Mouse (Mus musculus): Measurements from ENCODE around the gene Glyat. TPM values are rescaled to one million over a fixed set of nuclear protein-coding genes. Genes with fewer than 3 reads are reported as not detected.
A peak's percentile ranks its signal among the peaks of the same experiment; 100 is the strongest.

The Glyat gene
- polyA plus RNA-seq, 1 experiment from 2014 or later = 6.0 TPM

GRCm38 (mm10) chr19:12597073-12597405 lies 36.1 kb upstream of the Glyat start:
- Histone ChIP-seq H3K9ac (replicated peaks) (peak overlapping the region; percentile 70; the same call in 1 of the 2 replicates), H3K4me3 (ENCODE audit: low read depth, low read length) (peak overlapping the region; percentile 53), H3K27me3 (ENCODE audit: insufficient read depth, low read length) (no peaks in the 10 kb centered on the region), H3K27ac (ENCODE audit: low read depth) (0 out of 2 replicates have a peak overlapping the region, but pooled peaks have one; percentile 77), H3K36me3 (replicated peaks; ENCODE audit: insufficient read depth, low read length) (no peaks in the 10 kb centered on the region), H3K4me2 (ENCODE audit: low read depth, low read length) (peak overlapping the region; percentile 94), H3K4me1 (ENCODE audit: insufficient read depth) (peaks cover 6% of the 10 kb centered on the region; the same call in 1 of the 2 replicates), H3K9me3 (ENCODE audit: low read length) (no peaks in the 10 kb centered on the region)
- no peak for DNase-seq
- TF ChIP-seq EP300 (IDR thresholded peaks at IDR 0.05; ENCODE audit: low read depth) (no peak), CTCF (IDR thresholded peaks at IDR 0.05; ENCODE audit: low read depth) (no peak)
- WGBS (ENCODE audit: insufficient replicate concordance) = 52% methylated on average over 3 of the region's 3 CpGs
- ATAC-seq = no peak

GRCm38 (mm10) chr19:12598674-12599073 lies 34.4 kb upstream of the Glyat start:
- TF ChIP-seq EP300 (IDR thresholded peaks at IDR 0.05; ENCODE audit: low read depth) (no peak), CTCF (IDR thresholded peaks at IDR 0.05; ENCODE audit: low read depth) (no peak)
- Histone ChIP-seq H3K9ac (replicated peaks) (no peak overlapping the region; the same call in 1 of the 2 replicates), H3K36me3 (replicated peaks; ENCODE audit: insufficient read depth, low read length) (no peaks in the 10 kb centered on the region), H3K4me2 (ENCODE audit: low read depth, low read length) (peak overlapping the region; percentile 38), H3K27me3 (ENCODE audit: insufficient read depth, low read length) (no peaks in the 10 kb centered on the region), H3K4me3 (ENCODE audit: low read depth, low read length) (no peak overlapping the region), H3K9me3 (ENCODE audit: low read length) (no peaks in the 10 kb centered on the region), H3K4me1 (ENCODE audit: insufficient read depth) (peaks cover 6% of the 10 kb centered on the region; the same call in 1 of the 2 replicates), H3K27ac (ENCODE audit: low read depth) (peak overlapping the region; percentile 62; the same call in 1 of the 2 replicates)
- 44% methylated on average over 3 of the region's 3 CpGs for WGBS (ENCODE audit: insufficient replicate concordance)
- no peak for DNase-seq
- ATAC-seq = no peak

- WGBS (ENCODE audit: insufficient replicate concordance) = 41% methylated on average over 1 of the region's 1 CpGs
- Histone ChIP-seq H3K4me3 (ENCODE audit: low read depth, low read length) (peak within 1 kb of the TSS; percentile 28), H3K36me3 (replicated peaks; ENCODE audit: insufficient read depth, low read length) (no peaks in the 10 kb centered on the region), H3K27ac (ENCODE audit: low read depth) (peak within 1 kb of the TSS; percentile 86), H3K9ac (replicated peaks) (peak within 1 kb of the TSS; percentile 41), H3K4me2 (ENCODE audit: low read depth, low read length) (peak within 1 kb of the TSS; percentile 48), H3K27me3 (ENCODE audit: insufficient read depth, low read length) (no peaks in the 10 kb centered on the region), H3K9me3 (ENCODE audit: low read length) (no peaks in the 10 kb centered on the region), H3K4me1 (ENCODE audit: insufficient read depth) (peaks cover 6% of the 10 kb centered on the region; the same call in 1 of the 2 replicates)
- ATAC-seq = peak; percentile 28
- TF ChIP-seq EP300 (IDR thresholded peaks at IDR 0.05; ENCODE audit: low read depth) = no peak
- TF ChIP-seq CTCF (IDR thresholded peaks at IDR 0.05; ENCODE audit: low read depth) = no peak
- DNase-seq = peak; percentile 38
Observed at GRCm38 (mm10) chr19:12599674-12600073, 33.4 kb upstream of the Glyat start, which contains the start of gene Gm4952. Gene Gm4952 (plus strand): TSS chr19:12599974.

GRCm38 (mm10) chr19:12600684-12601480 lies 32.2 kb upstream of the Glyat start:
- peak; percentile 89 for ATAC-seq

GRCm38 (mm10) chr19:12608336-12608735 lies 24.8 kb upstream of the Glyat start:
- H3K9ac ChIP-seq (replicated peaks) = no peak overlapping the region
- no peak overlapping the region for H3K4me3 ChIP-seq (ENCODE audit: low read depth, low read length)
- H3K4me2 ChIP-seq (ENCODE audit: low read depth, low read length) = no peak overlapping the region
- H3K27ac ChIP-seq (ENCODE audit: low read depth) = peak overlapping the region; percentile 67
- H3K9me3 ChIP-seq (ENCODE audit: low read length) = no peaks in the 10 kb centered on the region
- no peaks in the 10 kb centered on the region for H3K27me3 ChIP-seq (ENCODE audit: insufficient read depth, low read length)
- H3K4me1 ChIP-seq (ENCODE audit: insufficient read depth) = no peaks in the 10 kb centered on the region
- ATAC-seq (peak; percentile 83), DNase-seq (no peak)
- H3K36me3 ChIP-seq (replicated peaks; ENCODE audit: insufficient read depth, low read length) = no peaks in the 10 kb centered on the region
- peak; percentile 76 for TF ChIP-seq EP300 (IDR thresholded peaks at IDR 0.05; ENCODE audit: low read depth)
- no peak for TF ChIP-seq CTCF (IDR thresholded peaks at IDR 0.05; ENCODE audit: low read depth)

More at GRCm38 (mm10) chr19:12600684-12601480, 32.2 kb upstream of the Glyat start:
- peak overlapping the region; percentile 6; the same call in 1 of the 2 replicates for H3K4me3 ChIP-seq (ENCODE audit: low read depth, low read length)
- DNase-seq = no peak
- no peaks in the 10 kb centered on the region for H3K9me3 ChIP-seq (ENCODE audit: low read length)
- WGBS (ENCODE audit: insufficient replicate concordance) = 16% methylated on average over 2 of the region's 2 CpGs
- peaks cover 6% of the 10 kb centered on the region; the same call in 1 of the 2 replicates for H3K4me1 ChIP-seq (ENCODE audit: insufficient read depth)
- TF ChIP-seq CTCF (IDR thresholded peaks at IDR 0.05; ENCODE audit: low read depth) (no peak), EP300 (IDR thresholded peaks at IDR 0.05; ENCODE audit: low read depth) (peak; percentile 55; the same call in 1 of the 2 replicates)
- peak overlapping the region; percentile 41 for H3K9ac ChIP-seq (replicated peaks)
- peak overlapping the region; percentile 86 for H3K27ac ChIP-seq (ENCODE audit: low read depth)
- no peaks in the 10 kb centered on the region for H3K27me3 ChIP-seq (ENCODE audit: insufficient read depth, low read length)
- no peaks in the 10 kb centered on the region for H3K36me3 ChIP-seq (replicated peaks; ENCODE audit: insufficient read depth, low read length)
- H3K4me2 ChIP-seq (ENCODE audit: low read depth, low read length) = peak overlapping the region; percentile 57

GRCm38 (mm10) chr19:12613646-12614045 lies 19.5 kb upstream of the Glyat start:
- ATAC-seq = no peak
- Histone ChIP-seq H3K9me3 (ENCODE audit: low read length) (no peaks in the 10 kb centered on the region), H3K36me3 (replicated peaks; ENCODE audit: insufficient read depth, low read length) (no peaks in the 10 kb centered on the region; the same call in 1 of the 2 replicates), H3K27ac (ENCODE audit: low read depth) (no peak overlapping the region), H3K4me3 (ENCODE audit: low read depth, low read length) (no peak overlapping the region), H3K4me2 (ENCODE audit: low read depth, low read length) (no peak overlapping the region), H3K27me3 (ENCODE audit: insufficient read depth, low read length) (no peaks in the 10 kb centered on the region), H3K9ac (replicated peaks) (no peak overlapping the region), H3K4me1 (ENCODE audit: insufficient read depth) (no peaks in the 10 kb centered on the region)
- TF ChIP-seq EP300 (IDR thresholded peaks at IDR 0.05; ENCODE audit: low read depth) (no peak), CTCF (IDR thresholded peaks at IDR 0.05; ENCODE audit: low read depth) (no peak)
- DNase-seq = no peak
- WGBS (ENCODE audit: insufficient replicate concordance) = 66% methylated on average over 1 of the region's 1 CpGs
